Mouse (Mus musculus): ENCODE data around the gene Ttll6.

DNA sequence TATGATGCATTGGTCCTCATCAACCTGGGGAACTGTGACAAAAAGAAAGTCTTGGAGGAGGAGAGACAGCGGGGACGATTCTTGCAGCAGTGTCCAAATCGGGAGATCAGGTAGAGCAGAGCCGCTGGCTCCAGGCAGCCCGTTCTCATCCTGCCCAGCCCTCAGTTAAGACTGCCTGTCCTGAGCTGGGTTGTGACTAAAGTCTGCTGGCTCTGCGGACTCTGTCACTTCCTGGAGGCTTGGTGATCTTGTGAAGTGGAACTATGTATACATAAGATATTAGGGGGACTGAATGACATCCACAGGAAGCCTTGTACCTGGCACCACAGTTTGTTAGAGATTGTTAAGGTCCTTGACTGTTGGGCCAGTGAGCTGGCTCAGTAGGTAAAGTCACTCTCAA, 13.9 kb downstream of the Ttll6 start:
- TF ChIP-seq CTCF (IDR thresholded peaks at IDR 0.05; ENCODE audit: extremely low read depth, insufficient read depth, insufficient read length, insufficient replicate concordance) (no peak), POLR2A (IDR thresholded peaks at IDR 0.05; ENCODE audit: low read depth, low read length) (no peak)

Measured in spleen, adult 2 months (tissue).